Mouse (Mus musculus) heart, adult 2 months (tissue): ENCODE results near the gene Fgfr2. TPM values are rescaled to one million over a fixed set of nuclear protein-coding genes. Genes with fewer than 3 reads are reported as not detected.

Experiments
- DNase-seq, 2 experiments: peaks; one replicate each; pipeline ENCODE4 v3.0.0; 2021
- H3K27ac ChIP-seq: fragments of 200-600 bp; 2 replicates; pipeline ENCODE4 v1.8.1; 2022
- H3K27me3 ChIP-seq: fragments of 200-500 bp; 2 replicates; pipeline ENCODE4 v1.6.1; 2012; ENCODE audit warnings: mild to moderate bottlenecking, low read length, inconsistent platforms, mixed read lengths; ENCODE audit not compliant: control insufficient read depth, insufficient read depth
- H3K36me3 ChIP-seq: fragments of 200-500 bp; 2 replicates; pipeline ENCODE4 v1.6.1; 2012; ENCODE audit warnings: low read length, inconsistent platforms; ENCODE audit not compliant: control insufficient read depth, insufficient read depth
- H3K4me1 ChIP-seq: fragments of 200-500 bp; 2 replicates; pipeline ENCODE4 v1.6.1; 2011; ENCODE audit warnings: low read length; ENCODE audit not compliant: control insufficient read depth, insufficient read depth
- H3K4me3 ChIP-seq: fragments of 200-600 bp; 2 replicates; pipeline ENCODE4 v1.8.1; 2022
- H3K79me2 ChIP-seq: fragments of 200-500 bp; replicated peaks from 2 replicates; pipeline ENCODE4 v1.6.1; 2012; ENCODE audit warnings: mild to moderate bottlenecking, inconsistent platforms, low read length, moderate library complexity, mixed read lengths; ENCODE audit not compliant: control insufficient read depth, insufficient read depth
- H3K9ac ChIP-seq: fragments of 200-500 bp; 2 replicates; pipeline ENCODE4 v1.6.1; 2012; ENCODE audit warnings: low read depth, mild to moderate bottlenecking, control low read depth, inconsistent platforms, low read length, mixed read lengths
- CTCF ChIP-seq: fragments of 200-600 bp; IDR thresholded peaks from 2 replicates; pipeline ENCODE4 v1.8.1; 2022; ENCODE audit warnings: antibody characterized with exemption, mild to moderate bottlenecking, moderate library complexity
- EP300 ChIP-seq: fragments of 200-500 bp; IDR thresholded peaks from 2 replicates; pipeline ENCODE4 v1.6.1; 2011; ENCODE audit warnings: low read depth, low read length, control low read depth; ENCODE audit not compliant: insufficient read depth
- POLR2A ChIP-seq: fragments of 200-500 bp; IDR thresholded peaks from 2 replicates; pipeline ENCODE4 v1.6.1; 2011; ENCODE audit warnings: mild to moderate bottlenecking, low read depth, low read length, control low read depth; ENCODE audit not compliant: insufficient read depth
- WGBS: fragments of 180-500 bp; shearing (Covaris S2); methylation state at CpG from one replicate; pipeline ENCODE4 v1.1.7; 2018; 5-methylcytosine and 5-hydroxymethylcytosine counted together
- intact Hi-C: fragments of 180-260 bp; cut with DNase I; formaldehyde crosslinking; loops from one replicate; pipeline ENCODE4 v1.15.1; 2025
- polyA plus RNA-seq: library from polyadenylated mRNA; depleted of rRNA; stranded (reverse); fragments of >200 nt; gene quantifications from 2 replicates; pipeline ENCODE4 v1.2.3, GENCODE M21; 2012
- total RNA-seq, 2 experiments: library from RNA; stranded (reverse); gene quantifications; 2 replicates each; pipeline ENCODE4 v1.2.3; 2021

Gene Fgfr2
- total and polyA plus RNA-seq, 3 experiments: 1.1 to 2.0 (median 1.3) TPM

- 82% methylated on average over 2 of the region's 2 CpGs for WGBS
These were observed 1446.0 kb downstream of the Fgfr2 start for GRCm38 (mm10) chr7:131677126-131677525.

GRCm38 (mm10) chr7:131670586-131670985, 1452.6 kb downstream of the Fgfr2 start:
- 43% methylated on average over 6 of the region's 6 CpGs for WGBS
- no peaks in the 10 kb centered on the region for H3K36me3 ChIP-seq
- TF ChIP-seq POLR2A: no peak
- TF ChIP-seq EP300: no peak
- TF ChIP-seq CTCF: no peak
- no peaks in the 10 kb centered on the region for H3K27me3 ChIP-seq
- no peaks in the 10 kb centered on the region for H3K79me2 ChIP-seq
- H3K4me3 ChIP-seq: no peak overlapping the region
- no peaks in the 10 kb centered on the region for H3K4me1 ChIP-seq
- H3K27ac ChIP-seq: no peak overlapping the region
- no peak overlapping the region for H3K9ac ChIP-seq
- intact Hi-C loops: no loop called here
- DNase-seq: no peak

More at GRCm38 (mm10) chr7:131677126-131677525, 1446.0 kb downstream of the Fgfr2 start:
- Histone ChIP-seq H3K36me3 (no peaks in the 10 kb centered on the region), H3K4me1 (no peaks in the 10 kb centered on the region), H3K4me3 (no peak overlapping the region), H3K27ac (no peak overlapping the region), H3K27me3 (no peaks in the 10 kb centered on the region), H3K79me2 (no peaks in the 10 kb centered on the region), H3K9ac (no peak overlapping the region)
- TF ChIP-seq CTCF (no peak), EP300 (no peak), POLR2A (no peak)
- no peak for DNase-seq
- intact Hi-C loops: no loop called here

DNA sequence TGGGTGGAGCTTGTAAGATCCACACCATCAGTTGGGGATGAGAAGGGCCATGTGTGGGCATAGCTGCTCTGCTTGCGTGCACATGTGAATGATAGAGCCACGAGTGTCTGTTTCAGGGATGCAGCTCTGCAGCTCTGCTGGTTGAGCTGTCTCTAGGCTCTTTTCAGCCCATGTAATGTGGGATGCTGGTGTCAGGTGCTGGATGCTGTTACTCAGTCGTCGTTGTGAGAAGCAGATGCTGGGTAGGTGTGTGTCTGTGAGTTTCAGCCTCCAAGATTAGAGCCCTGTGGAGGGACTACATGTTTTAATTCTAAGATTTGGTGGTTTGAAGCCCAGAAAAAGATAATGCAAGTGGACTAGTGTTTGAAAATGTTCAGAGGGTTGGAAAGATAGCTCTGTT, 1453.8 kb downstream of the Fgfr2 start:
- WGBS: 78% methylated on average over 4 of the region's 4 CpGs
- intact Hi-C loops: no loop called here
- DNase-seq: no peak
- Histone ChIP-seq H3K36me3 (no peaks in the 10 kb centered on the region), H3K27me3 (no peaks in the 10 kb centered on the region), H3K79me2 (no peaks in the 10 kb centered on the region), H3K4me1 (no peaks in the 10 kb centered on the region), H3K4me3 (no peak overlapping the region), H3K9ac (no peak overlapping the region), H3K27ac (no peak overlapping the region)
- TF ChIP-seq EP300: no peak
- TF ChIP-seq CTCF: no peak
- TF ChIP-seq POLR2A: no peak

GRCm38 (mm10) chr7:131660726-131661125, 1462.4 kb downstream of the Fgfr2 start:
- 88% methylated on average over 1 of the region's 1 CpGs for WGBS
- intact Hi-C loops: no loop called here
- Histone ChIP-seq H3K4me3 (no peak overlapping the region), H3K27me3 (no peaks in the 10 kb centered on the region), H3K36me3 (no peaks in the 10 kb centered on the region), H3K79me2 (no peaks in the 10 kb centered on the region), H3K27ac (no peak overlapping the region), H3K4me1 (no peaks in the 10 kb centered on the region), H3K9ac (no peak overlapping the region)
- no peak for DNase-seq
- TF ChIP-seq POLR2A: no peak
- TF ChIP-seq EP300: no peak
- TF ChIP-seq CTCF: no peak

DNA sequence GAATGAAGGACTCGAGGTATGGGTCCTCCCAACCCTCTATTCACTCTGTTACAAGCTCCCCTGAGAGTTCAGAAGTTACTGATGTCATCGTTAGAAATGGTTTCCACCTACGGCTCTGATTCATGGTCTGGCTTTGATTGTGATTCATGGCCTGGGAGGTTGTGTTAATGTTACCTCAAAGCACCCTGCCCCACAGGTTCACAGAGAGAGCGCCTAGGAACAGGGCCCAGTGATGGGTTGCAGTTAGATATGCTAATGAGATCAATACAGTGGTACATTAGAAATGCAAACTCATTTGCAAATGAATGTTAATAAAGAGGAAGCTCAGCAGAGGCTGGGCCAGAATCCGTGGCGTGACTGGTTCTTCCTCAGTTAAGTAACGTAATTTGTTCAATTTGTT, 1467.1 kb downstream of the Fgfr2 start:
- WGBS: 63% methylated on average over 7 of the region's 7 CpGs
- H3K79me2 ChIP-seq: no peaks in the 10 kb centered on the region
- no peak overlapping the region for H3K4me3 ChIP-seq
- TF ChIP-seq EP300 (no peak), POLR2A (no peak), CTCF (no peak)
- H3K4me1 ChIP-seq: no peaks in the 10 kb centered on the region
- no peaks in the 10 kb centered on the region for H3K27me3 ChIP-seq
- H3K36me3 ChIP-seq: no peaks in the 10 kb centered on the region
- no peak overlapping the region for H3K9ac ChIP-seq
- H3K27ac ChIP-seq: no peak overlapping the region
- no peak for DNase-seq
- intact Hi-C loops: no loop called here

- Histone ChIP-seq H3K36me3 (no peaks in the 10 kb centered on the region), H3K27ac (no peak overlapping the region)
These were observed 1469.7 kb downstream of the Fgfr2 start for GRCm38 (mm10) chr7:131653416-131653815.

More at GRCm38 (mm10) chr7:131653416-131653815, 1469.7 kb downstream of the Fgfr2 start:
- Histone ChIP-seq H3K9ac (no peak overlapping the region), H3K79me2 (no peaks in the 10 kb centered on the region), H3K27me3 (no peaks in the 10 kb centered on the region), H3K4me1 (no peaks in the 10 kb centered on the region), H3K4me3 (no peak overlapping the region)
- no peak for TF ChIP-seq CTCF
- TF ChIP-seq POLR2A: no peak
- TF ChIP-seq EP300: no peak
- no peak for DNase-seq
- intact Hi-C loops: no loop called here
- WGBS: 81% methylated on average over 6 of the region's 6 CpGs
